Mouse (Mus musculus) thymus, adult 18-20 months (tissue): ENCODE data around the gene F11r.

Experiments
- DNase-seq, 2 experiments: peaks; one replicate each; pipeline ENCODE4 v3.0.0; 2022; ENCODE audit warnings: mixed read lengths in 2 of 2

F11r gene

GRCm38 (mm10) chr1:171439072-171439471 is 1.7 kb downstream of the F11r start:
- DNase-seq, result no peak

- no peak for DNase-seq
Measured at GRCm38 (mm10) chr1:171440025-171440725, 2.8 kb downstream of the F11r start.

DNA sequence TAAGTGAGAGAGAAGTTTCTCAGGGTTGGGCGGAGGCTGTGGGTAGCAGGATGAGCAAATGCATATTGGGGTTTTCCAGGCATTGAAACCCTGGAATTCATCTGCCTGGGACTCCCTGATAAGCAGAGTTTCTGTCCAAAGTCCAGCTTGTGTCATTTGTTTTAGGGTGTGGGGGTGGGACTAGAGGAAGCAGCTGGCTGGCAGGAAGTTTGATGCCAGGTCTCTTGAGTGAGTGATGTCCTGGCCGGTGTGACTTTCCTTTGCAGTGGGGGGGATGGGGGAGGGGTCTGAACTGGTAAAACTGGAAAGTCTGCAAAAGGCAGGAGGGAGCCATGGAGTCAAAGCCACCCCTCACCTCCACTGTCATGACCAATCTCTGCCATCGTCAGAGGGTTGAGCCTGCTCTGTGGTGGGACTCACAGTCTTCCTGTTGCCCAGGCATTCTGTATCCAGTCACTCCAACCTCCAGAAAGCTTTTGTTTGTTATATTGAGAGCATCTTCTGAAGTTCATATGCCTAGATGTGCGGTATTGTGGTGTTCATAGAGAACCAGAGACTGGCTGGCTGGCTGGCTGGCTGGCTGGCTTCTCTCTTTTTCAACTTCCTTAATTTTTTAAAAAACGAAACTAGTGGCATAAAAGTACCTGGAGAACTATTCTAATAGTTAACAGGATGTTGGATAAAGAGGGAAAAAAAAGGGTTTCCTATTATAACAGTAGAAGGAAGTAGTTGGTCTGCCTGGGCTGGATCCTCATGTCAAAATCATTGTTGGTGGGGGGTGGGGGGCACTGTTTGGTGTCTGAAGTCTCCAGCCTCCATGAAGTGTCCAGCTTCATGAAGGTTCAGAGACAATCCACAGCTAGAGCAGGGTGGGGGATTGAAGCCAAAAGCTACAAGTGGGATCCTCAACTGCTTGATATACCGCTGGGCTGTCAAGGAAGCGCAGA is 4.4 kb downstream of the F11r start:
- DNase-seq, result no peak

- DNase-seq, result no peak
Measured at GRCm38 (mm10) chr1:171442413-171442760, 5.1 kb downstream of the F11r start.

- DNase-seq, result no peak
Measured at GRCm38 (mm10) chr1:171445050-171445449, 7.7 kb downstream of the F11r start.

- DNase-seq, result no peak
Measured at GRCm38 (mm10) chr1:171446854-171447253, 9.5 kb downstream of the F11r start.

DNA sequence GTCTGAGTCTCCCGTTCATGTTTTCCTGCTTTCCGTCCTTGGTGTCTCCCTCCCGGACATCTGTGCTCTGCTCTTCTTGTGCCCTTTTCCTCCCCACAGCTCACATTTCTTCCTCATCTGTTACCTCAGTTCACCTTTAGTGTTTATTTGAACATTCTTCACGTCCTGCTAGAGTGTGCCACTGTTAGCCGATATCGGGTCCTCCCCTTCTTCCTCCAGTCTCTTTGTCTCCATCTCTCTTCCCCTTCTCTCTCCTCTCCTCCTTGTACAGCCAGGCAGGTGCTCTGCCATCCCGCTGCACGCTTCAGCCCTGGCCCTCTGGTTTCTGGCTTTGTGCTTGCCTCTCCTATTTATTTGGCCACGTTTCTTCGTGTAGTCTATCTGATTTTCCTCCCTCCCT is 10.4 kb downstream of the F11r start:
- DNase-seq, result no peak

- DNase-seq, result no peak
Measured at GRCm38 (mm10) chr1:171450062-171450461, 12.7 kb downstream of the F11r start.

DNA sequence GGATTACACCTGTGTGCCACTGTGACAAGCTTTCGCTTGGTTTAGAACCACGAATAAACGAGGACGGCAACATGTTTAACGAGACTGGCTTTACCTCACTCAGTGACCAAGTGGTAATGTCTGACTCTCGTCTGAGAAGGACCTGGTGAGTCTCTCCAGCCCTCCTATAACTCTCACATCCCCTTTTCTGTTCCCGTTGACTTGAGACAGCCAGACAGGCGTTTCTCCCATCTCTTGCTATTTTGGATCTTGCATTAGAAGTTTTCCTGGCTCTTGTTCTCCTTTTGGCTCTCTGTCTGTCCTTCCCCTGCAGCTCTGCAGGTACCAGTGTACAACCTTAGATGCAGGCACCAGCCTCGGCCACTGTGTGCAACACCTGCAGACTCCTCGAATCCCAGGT is 13.7 kb downstream of the F11r start:
- no peak for DNase-seq

GRCm38 (mm10) chr1:171452522-171452921 is 15.2 kb downstream of the F11r start:
- DNase-seq, result no peak

DNA sequence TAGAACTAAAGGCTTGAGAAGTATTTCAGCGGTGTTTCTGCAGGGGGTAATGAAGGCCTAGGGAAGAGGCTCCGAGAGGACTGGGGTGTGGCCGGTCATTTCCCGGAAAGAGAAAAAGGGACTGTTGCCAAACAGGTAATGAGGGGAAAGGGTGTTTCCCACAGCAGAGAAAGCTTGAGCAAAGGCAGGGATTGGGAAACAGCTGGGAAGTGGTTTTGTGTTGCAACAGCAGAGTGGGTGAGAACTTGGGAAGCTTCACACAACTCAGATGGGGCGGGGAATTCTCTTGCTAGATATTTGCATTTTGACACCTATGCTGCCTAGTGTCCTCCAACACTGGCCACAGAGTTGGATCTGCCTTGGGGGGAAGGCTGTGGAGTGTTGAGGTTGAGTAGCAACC is 15.6 kb downstream of the F11r start:
- DNase-seq, result no peak

DNA sequence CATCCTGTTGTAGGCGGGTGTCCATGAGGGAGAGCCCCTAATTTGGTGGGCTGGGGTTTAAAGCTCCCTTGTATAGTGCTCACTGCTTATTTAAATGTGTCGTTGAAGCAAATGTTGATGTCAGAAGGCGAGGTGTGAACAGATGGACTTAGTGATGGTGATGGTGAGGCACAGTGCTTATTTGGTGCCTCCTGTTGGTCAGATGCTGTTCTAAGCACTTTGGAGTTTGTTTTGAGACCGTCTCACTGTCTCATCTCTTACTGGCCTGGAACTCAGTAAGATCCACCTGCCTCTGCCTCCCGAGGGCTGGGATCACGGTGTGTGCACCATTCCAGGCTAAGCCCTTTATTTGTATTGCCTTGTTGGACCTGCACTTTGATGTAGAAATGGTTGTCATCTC is 17.6 kb downstream of the F11r start:
- no peak for DNase-seq

- DNase-seq, result no peak
Measured at GRCm38 (mm10) chr1:171457568-171457967, 20.2 kb downstream of the F11r start.

- no peak for DNase-seq
Measured at GRCm38 (mm10) chr1:171459791-171460190, 22.5 kb downstream of the F11r start.

DNA sequence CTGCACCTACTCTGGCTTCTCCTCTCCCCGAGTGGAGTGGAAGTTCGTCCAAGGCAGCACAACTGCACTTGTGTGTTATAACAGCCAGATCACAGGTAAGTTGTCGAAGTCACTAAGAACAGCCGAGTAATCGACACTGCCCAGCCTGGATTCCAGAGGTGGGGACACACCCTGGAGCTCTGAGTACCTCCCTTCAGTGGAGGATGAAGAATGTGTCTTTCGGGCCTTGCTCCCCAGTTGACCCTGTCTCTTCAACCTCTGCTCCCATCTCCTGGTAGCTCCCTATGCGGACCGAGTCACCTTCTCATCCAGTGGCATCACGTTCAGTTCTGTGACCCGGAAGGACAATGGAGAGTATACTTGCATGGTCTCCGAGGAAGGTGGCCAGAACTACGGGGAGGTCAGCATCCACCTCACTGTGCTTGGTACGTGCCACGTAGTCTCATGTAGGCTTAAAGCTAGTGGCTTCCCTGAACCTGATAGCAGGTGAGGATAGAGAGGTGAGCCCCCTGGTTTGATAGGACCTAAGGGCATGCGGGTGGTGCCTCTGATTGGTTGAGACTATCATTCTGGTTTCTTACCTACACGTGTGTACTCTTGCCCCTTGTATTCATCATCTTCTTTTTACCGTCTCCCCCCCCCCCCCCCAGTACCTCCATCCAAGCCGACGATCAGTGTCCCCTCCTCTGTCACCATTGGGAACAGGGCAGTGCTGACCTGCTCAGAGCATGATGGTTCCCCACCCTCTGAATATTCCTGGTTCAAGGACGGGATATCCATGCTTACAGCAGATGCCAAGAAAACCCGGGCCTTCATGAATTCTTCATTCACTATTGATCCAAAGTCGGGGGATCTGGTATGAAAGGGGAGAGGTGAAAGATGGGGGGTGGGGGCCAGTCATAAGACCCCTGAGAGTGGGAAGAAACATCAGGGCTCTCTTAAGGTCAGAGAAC is 23.5 kb downstream of the F11r start:
- no peak for DNase-seq

DNA sequence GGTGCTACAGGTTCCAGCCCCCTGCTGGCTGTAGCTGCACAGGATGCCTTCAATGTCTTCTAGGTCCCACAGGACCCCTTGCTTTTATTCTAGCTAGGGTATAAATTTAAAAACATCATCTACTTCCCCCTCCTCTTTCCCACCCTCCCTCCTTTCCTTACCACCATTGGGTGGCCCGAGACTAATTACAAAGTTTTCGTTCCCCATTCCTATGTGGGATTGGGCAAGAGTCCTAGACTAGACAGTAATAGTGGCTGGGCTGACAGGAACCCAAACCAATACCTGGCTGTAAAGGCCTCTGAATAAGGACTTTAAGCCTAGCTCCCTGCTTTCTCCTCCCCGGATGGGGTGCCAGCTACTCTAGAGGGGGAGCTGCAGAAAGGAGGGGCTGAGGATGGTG is 25.8 kb downstream of the F11r start:
- DNase-seq, result no peak

DNA sequence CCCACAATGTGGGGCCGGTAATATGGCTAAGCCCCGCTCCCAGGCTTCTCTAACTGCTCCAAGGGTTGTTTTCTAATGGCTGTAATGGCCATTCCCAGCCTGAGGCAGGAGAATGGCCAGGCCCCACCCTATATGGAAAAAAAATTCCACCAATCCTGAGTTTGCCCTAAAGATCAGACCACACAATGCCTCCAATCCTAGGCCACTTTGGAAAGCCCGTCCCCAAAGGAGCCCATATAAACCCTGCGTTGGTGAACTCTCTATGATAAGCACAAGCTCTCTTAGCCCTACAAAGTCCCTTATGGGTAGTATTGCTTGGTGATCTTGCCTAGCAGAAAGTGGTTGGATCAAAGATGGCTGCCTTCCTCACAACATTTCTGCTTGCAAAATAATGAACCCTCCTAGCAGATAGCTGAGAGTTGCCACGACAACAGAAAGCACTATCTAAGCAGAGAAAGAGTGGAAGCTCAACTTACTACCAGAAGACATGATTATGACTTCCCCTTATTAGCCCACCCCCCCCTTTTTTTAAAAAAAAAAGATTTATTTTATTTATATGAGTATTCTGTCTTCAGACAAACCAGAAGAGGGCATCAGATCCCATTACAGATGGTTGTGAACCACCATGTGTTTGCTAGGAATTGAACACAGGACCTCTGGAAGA is 28.5 kb downstream of the F11r start:
- no peak for DNase-seq

DNA sequence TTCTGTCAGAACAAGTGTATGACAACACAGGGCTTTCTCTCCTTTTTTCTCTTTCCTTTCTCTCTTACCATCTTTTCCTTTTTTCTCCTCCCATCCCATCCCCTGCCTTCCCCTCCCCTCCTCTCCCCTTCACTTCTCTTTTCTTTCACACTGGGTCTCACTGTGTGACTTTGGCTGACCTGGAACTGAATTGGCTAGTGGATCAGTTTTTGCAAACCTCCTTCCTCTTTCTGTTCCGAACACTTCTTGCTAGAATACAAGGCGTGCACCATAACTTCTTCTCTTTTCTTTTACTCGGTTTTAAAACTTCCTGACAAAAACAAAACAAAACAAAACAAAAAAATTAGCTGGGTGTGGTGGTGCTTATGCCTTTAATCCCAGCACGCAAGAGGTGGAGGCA is 29.2 kb downstream of the F11r start:
- DNase-seq, result no peak

GRCm38 (mm10) chr1:171469678-171470077 is 32.3 kb downstream of the F11r start:
- no peak for DNase-seq

GRCm38 (mm10) chr1:171470371-171470871 is 33.1 kb downstream of the F11r start:
- DNase-seq, result no peak

- no peak for DNase-seq
Measured at GRCm38 (mm10) chr1:171470896-171471295, 33.6 kb downstream of the F11r start.

- no peak for DNase-seq
Measured at GRCm38 (mm10) chr1:171471452-171471851, 34.1 kb downstream of the F11r start.
